Mouse (Mus musculus) MEL (cell line): ENCODE results near the gene Sowahd. TPM values are rescaled to one million over a fixed set of nuclear protein-coding genes. Genes with fewer than 3 reads are reported as not detected.

Source experiments
- DNase-seq: peaks from one replicate; pipeline ENCODE4 v3.0.0; 2011; ENCODE audit warnings: low read depth, low spot score
- H3K27ac ChIP-seq: 2 replicates; pipeline ENCODE4 v1.5.1; 2012; ENCODE audit warnings: low read depth, mild to moderate bottlenecking, control low read depth, low read length, moderate library complexity; ENCODE audit not compliant: control insufficient read depth
- H3K27me3 ChIP-seq, 2 experiments: fragments of 150-350 bp in 1 of 2; sonication (generic) in 1 of 2; 2 replicates each; pipeline ENCODE4 v1.6.1; 2012; ENCODE audit warnings: low read length in 2 of 2, mild to moderate bottlenecking in 2 of 2, improper control_type of control experiment in 1 of 2, moderate library complexity in 1 of 2; ENCODE audit not compliant: insufficient read depth in 2 of 2, control insufficient read depth in 1 of 2
- H3K36me3 ChIP-seq, 2 experiments: 2 replicates each; pipeline ENCODE4 v1.6.1; 2012 to 2014; ENCODE audit warnings: low read length in 2 of 2, improper control_type of control experiment in 1 of 2, inconsistent platforms in 1 of 2, mild to moderate bottlenecking in 1 of 2; ENCODE audit not compliant: insufficient read depth in 2 of 2, control insufficient read depth in 1 of 2
- H3K4me1 ChIP-seq, 2 experiments: fragments of 150-350 bp in 1 of 2; sonication (generic) in 1 of 2; 2 replicates each; pipeline ENCODE4 v1.6.1; 2012; ENCODE audit warnings: low read length in 2 of 2, improper control_type of control experiment in 1 of 2, mild to moderate bottlenecking in 1 of 2; ENCODE audit not compliant: insufficient read depth in 2 of 2, control insufficient read depth in 1 of 2
- H3K4me3 ChIP-seq, 2 experiments: fragments of 150-350 bp in 1 of 2; sonication (generic) in 1 of 2; 2 replicates each; pipeline ENCODE4 v1.5.1; 2012; ENCODE audit warnings: low read depth in 2 of 2, low read length in 2 of 2, mild to moderate bottlenecking in 2 of 2, moderate library complexity in 2 of 2, control low read depth in 1 of 2, improper control_type of control experiment in 1 of 2; ENCODE audit not compliant: control insufficient read depth in 1 of 2, insufficient read depth in 1 of 2
- H3K79me2 ChIP-seq: 2 replicates; pipeline ENCODE4 v1.6.1; 2012; ENCODE audit warnings: mild to moderate bottlenecking, low read length, moderate library complexity; ENCODE audit not compliant: control insufficient read depth, poor library complexity, insufficient read depth
- H3K9ac ChIP-seq: 2 replicates; pipeline ENCODE4 v1.6.1; 2012; ENCODE audit warnings: low read depth, mild to moderate bottlenecking, control low read depth, low read length, moderate library complexity; ENCODE audit not compliant: control insufficient read depth, poor library complexity, severe bottlenecking
- H3K9me3 ChIP-seq: fragments of 150-350 bp; sonication (generic); replicated peaks from 2 replicates; pipeline ENCODE4 v1.6.1; 2012; ENCODE audit warnings: mild to moderate bottlenecking, low read length, improper control_type of control experiment, moderate library complexity; ENCODE audit not compliant: insufficient read depth
- BHLHE40 ChIP-seq: IDR thresholded peaks from 2 replicates; pipeline ENCODE4 v1.6.1; 2012; ENCODE audit warnings: low read depth, mild to moderate bottlenecking, inconsistent platforms, low read length, improper control_type of control experiment, borderline replicate concordance
- CHD1 ChIP-seq: IDR thresholded peaks from 2 replicates; pipeline ENCODE4 v1.6.1; 2012; ENCODE audit warnings: low read depth, mild to moderate bottlenecking, inconsistent platforms, low read length, improper control_type of control experiment
- E2F4 ChIP-seq: IDR thresholded peaks from 2 replicates; pipeline ENCODE4 v1.6.1; 2011; ENCODE audit warnings: low read depth, low read length, improper control_type of control experiment, borderline replicate concordance
- ELF1 ChIP-seq: IDR thresholded peaks from 2 replicates; pipeline ENCODE4 v1.6.1; 2014; ENCODE audit warnings: low read depth, mild to moderate bottlenecking, inconsistent platforms, low read length, improper control_type of control experiment, moderate library complexity
- EP300 ChIP-seq, 2 experiments: IDR thresholded peaks; 2 replicates each; pipeline ENCODE4 v1.6.1; 2011; ENCODE audit warnings: improper control_type of control experiment in 2 of 2, low read length in 2 of 2, low read depth in 1 of 2, mild to moderate bottlenecking in 1 of 2
- GATA1 ChIP-seq: IDR thresholded peaks from 2 replicates; pipeline ENCODE4 v1.6.1; 2011; ENCODE audit warnings: low read depth, low read length, improper control_type of control experiment
- HCFC1 ChIP-seq: IDR thresholded peaks from 2 replicates; pipeline ENCODE4 v1.6.1; 2012; ENCODE audit warnings: low read depth, mild to moderate bottlenecking, inconsistent platforms, low read length, improper control_type of control experiment, moderate library complexity
- KAT2A ChIP-seq: conservative IDR thresholded peaks from 2 replicates; pipeline ENCODE4 v1.6.1; 2012; ENCODE audit warnings: low read depth, low read length, improper control_type of control experiment, inconsistent platforms
- MAFK ChIP-seq: IDR thresholded peaks from 2 replicates; pipeline ENCODE4 v1.6.1; 2011; ENCODE audit warnings: low read depth, mild to moderate bottlenecking, low read length, improper control_type of control experiment, borderline replicate concordance
- MAX ChIP-seq: IDR thresholded peaks from 2 replicates; pipeline ENCODE4 v1.6.1; 2011; ENCODE audit warnings: low read length, improper control_type of control experiment
- MAZ ChIP-seq: IDR thresholded peaks from 2 replicates; pipeline ENCODE4 v1.6.1; 2012; ENCODE audit warnings: low read depth, mild to moderate bottlenecking, inconsistent platforms, low read length, improper control_type of control experiment
- MEF2A ChIP-seq: IDR thresholded peaks from 2 replicates; pipeline ENCODE4 v1.6.1; 2014; ENCODE audit warnings: low read depth, mild to moderate bottlenecking, inconsistent platforms, low read length, improper control_type of control experiment; ENCODE audit not compliant: poor library complexity, insufficient replicate concordance, severe bottlenecking; ENCODE audit errors: extremely low read depth
- MXI1 ChIP-seq: IDR thresholded peaks from 2 replicates; pipeline ENCODE4 v1.6.1; 2011; ENCODE audit warnings: mild to moderate bottlenecking, low read depth, low read length, improper control_type of control experiment
- MYC ChIP-seq: IDR thresholded peaks from 2 replicates; pipeline ENCODE4 v1.6.1; 2011; ENCODE audit warnings: low read depth, mild to moderate bottlenecking, low read length, improper control_type of control experiment, moderate library complexity
- POLR2A ChIP-seq, 2 experiments: IDR thresholded peaks; 2 replicates each; pipeline ENCODE4 v1.6.1; 2011 to 2012; ENCODE audit warnings: low read length in 2 of 2, mild to moderate bottlenecking in 2 of 2, control low read depth in 1 of 2, improper control_type of control experiment in 1 of 2, low read depth in 1 of 2, moderate library complexity in 1 of 2; ENCODE audit not compliant: control insufficient read depth in 1 of 2, insufficient read depth in 1 of 2, poor library complexity in 1 of 2
- POLR2AphosphoS2 ChIP-seq: IDR thresholded peaks from 2 replicates; pipeline ENCODE4 v1.6.1; 2011; ENCODE audit warnings: low read length, improper control_type of control experiment
- POLR2AphosphoS5 ChIP-seq: IDR thresholded peaks from 2 replicates; pipeline ENCODE4 v1.6.1; 2012; ENCODE audit warnings: low read depth, borderline replicate concordance, mild to moderate bottlenecking, inconsistent platforms, low read length, moderate library complexity, mixed read lengths
- RAD21 ChIP-seq: IDR thresholded peaks from 2 replicates; pipeline ENCODE4 v1.6.1; 2011; ENCODE audit warnings: mild to moderate bottlenecking, low read depth, low read length, improper control_type of control experiment
- RCOR1 ChIP-seq: IDR thresholded peaks from 2 replicates; pipeline ENCODE4 v1.6.1; 2012; ENCODE audit warnings: low read depth, mild to moderate bottlenecking, inconsistent platforms, low read length, improper control_type of control experiment
- SIN3A ChIP-seq: IDR thresholded peaks from 2 replicates; pipeline ENCODE4 v1.6.1; 2012; ENCODE audit warnings: low read length, improper control_type of control experiment, inconsistent platforms
- TAL1 ChIP-seq: IDR thresholded peaks from 2 replicates; pipeline ENCODE4 v1.6.1; 2012; ENCODE audit warnings: mild to moderate bottlenecking, inconsistent platforms, low read length, moderate library complexity, mixed read lengths
- TBP ChIP-seq: IDR thresholded peaks from 2 replicates; pipeline ENCODE4 v1.8.0; 2011; ENCODE audit warnings: low read depth, low read length, improper control_type of control experiment
- TCF12 ChIP-seq: IDR thresholded peaks from 2 replicates; pipeline ENCODE4 v1.6.1; 2014; ENCODE audit warnings: low read depth, mild to moderate bottlenecking, inconsistent platforms, low read length, improper control_type of control experiment, moderate library complexity
- USF1 ChIP-seq: IDR thresholded peaks from 2 replicates; pipeline ENCODE4 v1.6.1; 2014; ENCODE audit warnings: low read depth, mild to moderate bottlenecking, inconsistent platforms, low read length, improper control_type of control experiment, moderate library complexity
- ZC3H11A ChIP-seq: IDR thresholded peaks from 2 replicates; pipeline ENCODE4 v1.6.1; 2012; ENCODE audit warnings: low read depth, mild to moderate bottlenecking, inconsistent platforms, low read length, improper control_type of control experiment
- ZMIZ1 ChIP-seq: IDR thresholded peaks from 2 replicates; pipeline ENCODE4 v1.6.1; 2012; ENCODE audit warnings: low read depth, mild to moderate bottlenecking, inconsistent platforms, low read length, improper control_type of control experiment, moderate library complexity
- ZNF384 ChIP-seq: IDR thresholded peaks from 2 replicates; pipeline ENCODE4 v1.6.1; 2012; ENCODE audit warnings: low read depth, mild to moderate bottlenecking, inconsistent platforms, low read length, improper control_type of control experiment
- polyA plus RNA-seq, 2 experiments: library from polyadenylated mRNA; stranded (reverse) in 1 of 2; unstranded in 1 of 2; fragments of >175 nt in 1 of 2; fragments of >200 nt in 1 of 2; gene quantifications; 2 replicates each; pipeline versions ENCODE4 v1.2.1 to v1.2.4; 2012; ENCODE audit warnings: low replicate concordance in 2 of 2, low read depth in 1 of 2; ENCODE audit not compliant: insufficient read length in 2 of 2, insufficient read depth in 1 of 2, missing spikeins in 1 of 2
- total RNA-seq: library from RNA; depleted of rRNA; stranded (reverse); fragments of 300-350 nt; gene quantifications from 2 replicates; pipeline ENCODE4 v1.2.3, GENCODE M21; 2012

Gene Sowahd
- total and polyA plus RNA-seq, 3 experiments: not detected

DNA sequence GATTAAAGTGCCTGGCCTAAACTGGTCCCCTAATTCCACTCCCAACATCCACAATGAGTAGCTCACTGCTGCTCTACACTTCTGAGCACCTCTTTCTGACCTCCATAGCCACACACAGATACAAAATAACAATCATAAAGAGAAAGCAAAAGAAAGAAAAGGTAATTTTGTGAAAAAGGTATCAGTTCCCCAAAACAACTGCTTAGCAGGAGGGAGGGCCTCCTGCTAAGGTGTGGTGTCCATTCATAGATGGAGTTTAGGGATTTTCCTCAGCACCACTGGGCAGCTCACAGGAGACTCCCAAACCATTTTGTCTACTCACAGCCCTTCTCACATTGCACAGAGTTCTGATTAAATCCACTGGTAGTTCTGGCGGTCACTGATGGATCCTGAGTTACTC, 40.1 kb downstream of the Sowahd start:
- H3K27me3 ChIP-seq: no peaks in the 10 kb centered on the region
- no peaks in the 10 kb centered on the region for H3K9me3 ChIP-seq
- H3K36me3 ChIP-seq: peaks cover 2 to 3% of the 10 kb centered on the region in 2 experiments; a peak in 2 of 4 replicates
- peaks cover 3 to 5% of the 10 kb centered on the region in 2 experiments; a peak in 2 of 4 replicates for H3K4me1 ChIP-seq
- no peak for DNase-seq
- no peak overlapping the region for H3K4me3 ChIP-seq
- no peak for TF ChIP-seq TBP
- no peak for TF ChIP-seq EP300 (IDR thresholded peaks at IDR 0.05; ENCODE audit: low read depth in 1 of 2, low read length in 2 of 2)
- TF ChIP-seq USF1: no peak
- TF ChIP-seq MAFK: no peak
- no peak for TF ChIP-seq MEF2A
- no peak for TF ChIP-seq POLR2AphosphoS5
- no peak for TF ChIP-seq E2F4
- no peak for TF ChIP-seq ELF1
- TF ChIP-seq SIN3A: no peak
- no peak for TF ChIP-seq MAX
- TF ChIP-seq RAD21: no peak
- no peak for TF ChIP-seq GATA1
- no peak for TF ChIP-seq KAT2A
- no peak for TF ChIP-seq MXI1
- TF ChIP-seq MYC: no peak
- H3K79me2 ChIP-seq: peaks cover 12% of the 10 kb centered on the region
- H3K27ac ChIP-seq: no peak overlapping the region
- no peak overlapping the region for H3K9ac ChIP-seq

- H3K27me3 ChIP-seq: no peaks in the 10 kb centered on the region
- H3K36me3 ChIP-seq: peaks cover 7 to 9% of the 10 kb centered on the region in 2 experiments
- no peak for DNase-seq
These were observed 42.8 kb downstream of the Sowahd start for GRCm38 (mm10) chrX:37091457-37091856.

More at GRCm38 (mm10) chrX:37091457-37091856, 42.8 kb downstream of the Sowahd start:
- no peak overlapping the region for H3K4me3 ChIP-seq
- TF ChIP-seq TCF12 (no peak), TAL1 (no peak), ZC3H11A (no peak), ZMIZ1 (no peak), POLR2AphosphoS5 (no peak), HCFC1 (no peak), TBP (no peak), MXI1 (no peak), ZNF384 (no peak), POLR2A (IDR thresholded peaks at IDR 0.05; ENCODE audit: control insufficient read depth in 1 of 2, insufficient read depth in 1 of 2, low read depth in 1 of 2, low read length in 2 of 2, poor library complexity in 1 of 2) (no peak), MAZ (no peak), RCOR1 (no peak), GATA1 (no peak), ELF1 (no peak), CHD1 (no peak), POLR2AphosphoS2 (no peak), MEF2A (no peak), BHLHE40 (no peak), KAT2A (no peak)
- H3K79me2 ChIP-seq: no peaks in the 10 kb centered on the region
- peaks cover under 1 to 7% of the 10 kb centered on the region in 2 experiments; a peak in 2 of 4 replicates for H3K4me1 ChIP-seq
- no peaks in the 10 kb centered on the region for H3K9me3 ChIP-seq
- no peak overlapping the region for H3K27ac ChIP-seq
- H3K9ac ChIP-seq: no peak overlapping the region
